Mouse (Mus musculus) brain, embryonic 14.5 days (tissue): ENCODE results near the gene Stk35. TPM values are rescaled to one million over a fixed set of nuclear protein-coding genes. Genes with fewer than 3 reads are reported as not detected.

Experiments used
- DNase-seq: peaks from one replicate; pipeline ENCODE4 v3.0.0-alpha.2; 2011; ENCODE audit warnings: low read depth
- CTCF ChIP-seq: fragments of 200-500 bp; IDR thresholded peaks from 2 replicates; pipeline ENCODE4 v1.5.1; 2012; ENCODE audit warnings: inconsistent platforms, mild to moderate bottlenecking, moderate library complexity, borderline replicate concordance; ENCODE audit not compliant: insufficient read depth, insufficient read length; ENCODE audit errors: extremely low read depth
- POLR2A ChIP-seq: fragments of 200-500 bp; IDR thresholded peaks from 2 replicates; pipeline ENCODE4 v1.6.1; 2012; ENCODE audit warnings: mild to moderate bottlenecking, inconsistent platforms, borderline replicate concordance; ENCODE audit not compliant: poor library complexity, insufficient read depth, insufficient read length, severe bottlenecking; ENCODE audit errors: extremely low read depth
- polyA plus RNA-seq: library from polyadenylated mRNA; depleted of rRNA; stranded (reverse); fragments of >200 nt; gene quantifications from 2 replicates; pipeline ENCODE4 v1.2.3, GENCODE M21; 2012

Stk35 gene
- polyA plus RNA-seq, 1 experiment, result 24.2 TPM

GRCm38 (mm10) chr2:129817603-129818257 lies 17.4 kb downstream of the Stk35 start:
- TF ChIP-seq CTCF (no peak), POLR2A (no peak)
- DNase-seq, result no peak

GRCm38 (mm10) chr2:129818868-129819267 lies 18.6 kb downstream of the Stk35 start:
- TF ChIP-seq POLR2A (no peak), CTCF (no peak)
- no peak for DNase-seq

- TF ChIP-seq POLR2A (no peak), CTCF (no peak)
- no peak for DNase-seq
Measured at GRCm38 (mm10) chr2:129819531-129819930, 19.2 kb downstream of the Stk35 start.

GRCm38 (mm10) chr2:129819951-129820350 lies 19.6 kb downstream of the Stk35 start:
- no peak for DNase-seq
- TF ChIP-seq CTCF (no peak), POLR2A (no peak)

GRCm38 (mm10) chr2:129821021-129821420 lies 20.7 kb downstream of the Stk35 start:
- TF ChIP-seq POLR2A (no peak), CTCF (no peak)
- no peak for DNase-seq

GRCm38 (mm10) chr2:129821568-129821967 lies 21.3 kb downstream of the Stk35 start:
- TF ChIP-seq CTCF (no peak), POLR2A (no peak)

GRCm38 (mm10) chr2:129823310-129823709 lies 23.0 kb downstream of the Stk35 start:
- TF ChIP-seq CTCF, result no peak
- DNase-seq, result no peak

More at GRCm38 (mm10) chr2:129821568-129821967, 21.3 kb downstream of the Stk35 start:
- no peak for DNase-seq

GRCm38 (mm10) chr2:129824254-129824653 lies 23.9 kb downstream of the Stk35 start:
- DNase-seq, result no peak

GRCm38 (mm10) chr2:129826141-129826540 lies 25.8 kb downstream of the Stk35 start:
- TF ChIP-seq CTCF (no peak), POLR2A (no peak)
- no peak for DNase-seq

More at GRCm38 (mm10) chr2:129824254-129824653, 23.9 kb downstream of the Stk35 start:
- TF ChIP-seq CTCF (no peak), POLR2A (no peak)

GRCm38 (mm10) chr2:129832993-129833392 lies 32.7 kb downstream of the Stk35 start:
- no peak for DNase-seq
- no peak for TF ChIP-seq POLR2A
- TF ChIP-seq CTCF, result no peak

- no peak for DNase-seq
- TF ChIP-seq POLR2A (no peak), CTCF (no peak)
Measured at GRCm38 (mm10) chr2:129834221-129834620, 33.9 kb downstream of the Stk35 start.

- DNase-seq, result no peak
- no peak for TF ChIP-seq POLR2A
- TF ChIP-seq CTCF, result no peak
Measured at GRCm38 (mm10) chr2:129834881-129835280, 34.6 kb downstream of the Stk35 start.

GRCm38 (mm10) chr2:129836921-129837320 lies 36.6 kb downstream of the Stk35 start:
- peak; percentile 9 for DNase-seq
- TF ChIP-seq POLR2A (no peak), CTCF (no peak)

- DNase-seq, result no peak
- no peak for TF ChIP-seq POLR2A
Measured at GRCm38 (mm10) chr2:129838321-129838720, 38.0 kb downstream of the Stk35 start.
